Comparison of ENCODE assay signal across 21 mouse cellular contexts in the genomic region with DNA sequence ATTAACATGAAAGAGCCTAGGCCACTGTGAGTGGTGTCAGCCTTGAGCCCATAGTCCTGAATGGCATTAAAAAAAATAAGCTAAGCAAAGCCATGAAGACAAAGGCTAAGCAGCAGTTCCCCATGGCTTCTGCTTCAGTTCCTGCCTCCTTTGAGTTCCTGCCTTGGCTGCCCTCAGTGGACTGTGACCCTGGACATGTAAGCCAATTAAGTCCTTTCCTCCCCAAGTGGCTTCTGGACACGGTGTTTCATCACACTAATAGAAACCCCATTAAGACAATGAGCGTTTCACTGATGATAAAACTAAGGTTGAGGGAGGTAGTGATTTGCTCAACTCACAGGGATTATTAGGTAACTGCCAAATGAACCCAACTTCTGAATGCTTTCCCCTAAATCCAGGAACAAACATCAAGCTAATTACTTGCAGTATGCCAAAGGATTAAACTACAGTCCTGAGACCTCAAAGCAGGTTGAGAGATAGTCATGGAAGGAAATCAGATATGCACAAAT.
"Had no signal": no experiment of that assay in that cellular context is flagged by ENCODE, and none has a peak within 500 bp of the region (broad histone marks: within the 10 kb centered on the region; RNA-seq: fewer than 3 reads in every experiment).

No protein-coding gene starts in this region.

- H3K27ac ChIP-seq: lung, embryonic 15.5 days; macrophage; midbrain, embryonic 10.5 days; midbrain, embryonic 12.5 days; neural tube, embryonic 13.5 days; neural tube, embryonic 15.5 days had no signal

- ATAC-seq: lung, postnatal 0 days; midbrain, embryonic 16.5 days had no signal

- H3K4me3 ChIP-seq: lung, embryonic 15.5 days; midbrain, embryonic 10.5 days; midbrain, embryonic 12.5 days; myocyte; neural tube, embryonic 13.5 days; neural tube, embryonic 15.5 days had no signal

- DNase-seq: lung, adult 2 months; lung, postnatal 14 days; lung, postnatal 36 days; midbrain, embryonic 14.5 days; retina, postnatal 1 day; right cerebral cortex, adult 18-20 months; right cerebral cortex, postnatal 25 days; right cerebral cortex, postnatal 4 days; spleen, adult 18-20 months; thymus, adult 18-20 months; thymus, postnatal 14 days; thymus, postnatal 36 days had no signal

- H3K9me3 ChIP-seq: lung, embryonic 15.5 days; midbrain, embryonic 10.5 days; midbrain, embryonic 12.5 days; neural tube, embryonic 13.5 days; neural tube, embryonic 15.5 days had no signal

- H3K4me2 ChIP-seq: lung, embryonic 15.5 days; midbrain, embryonic 12.5 days; neural tube, embryonic 13.5 days; neural tube, embryonic 15.5 days had no signal

- H3K9ac ChIP-seq: lung, embryonic 15.5 days; midbrain, embryonic 12.5 days; neural tube, embryonic 13.5 days; neural tube, embryonic 15.5 days had no signal

- H3K27me3 ChIP-seq: lung, embryonic 15.5 days; midbrain, embryonic 12.5 days; neural tube, embryonic 13.5 days; neural tube, embryonic 15.5 days had no signal

- H3K36me3 ChIP-seq: lung, embryonic 15.5 days; midbrain, embryonic 10.5 days; midbrain, embryonic 12.5 days; neural tube, embryonic 13.5 days; neural tube, embryonic 15.5 days had no signal
